Mouse (Mus musculus) splenic B cell, adult 2 months (primary cell): ENCODE measurements around the gene Exoc7.
A peak's percentile ranks its signal among the peaks of the same experiment; 100 is the strongest.

Source experiments
- DNase-seq: peaks from one replicate; pipeline ENCODE4 v3.0.0-alpha.2; 2011; ENCODE audit warnings: low read depth, low spot score
- H3K27me3 ChIP-seq: 2 replicates; pipeline ENCODE4 v1.6.1; 2012; ENCODE audit warnings: mild to moderate bottlenecking, low read length, moderate library complexity, mixed read lengths; ENCODE audit not compliant: control insufficient read depth, poor library complexity, insufficient read depth, severe bottlenecking
- H3K36me3 ChIP-seq: 2 replicates; pipeline ENCODE4 v1.6.1; 2012; ENCODE audit warnings: mild to moderate bottlenecking, low read length, moderate library complexity, mixed read lengths; ENCODE audit not compliant: control insufficient read depth, poor library complexity, insufficient read depth, severe bottlenecking

The Exoc7 gene

DNA sequence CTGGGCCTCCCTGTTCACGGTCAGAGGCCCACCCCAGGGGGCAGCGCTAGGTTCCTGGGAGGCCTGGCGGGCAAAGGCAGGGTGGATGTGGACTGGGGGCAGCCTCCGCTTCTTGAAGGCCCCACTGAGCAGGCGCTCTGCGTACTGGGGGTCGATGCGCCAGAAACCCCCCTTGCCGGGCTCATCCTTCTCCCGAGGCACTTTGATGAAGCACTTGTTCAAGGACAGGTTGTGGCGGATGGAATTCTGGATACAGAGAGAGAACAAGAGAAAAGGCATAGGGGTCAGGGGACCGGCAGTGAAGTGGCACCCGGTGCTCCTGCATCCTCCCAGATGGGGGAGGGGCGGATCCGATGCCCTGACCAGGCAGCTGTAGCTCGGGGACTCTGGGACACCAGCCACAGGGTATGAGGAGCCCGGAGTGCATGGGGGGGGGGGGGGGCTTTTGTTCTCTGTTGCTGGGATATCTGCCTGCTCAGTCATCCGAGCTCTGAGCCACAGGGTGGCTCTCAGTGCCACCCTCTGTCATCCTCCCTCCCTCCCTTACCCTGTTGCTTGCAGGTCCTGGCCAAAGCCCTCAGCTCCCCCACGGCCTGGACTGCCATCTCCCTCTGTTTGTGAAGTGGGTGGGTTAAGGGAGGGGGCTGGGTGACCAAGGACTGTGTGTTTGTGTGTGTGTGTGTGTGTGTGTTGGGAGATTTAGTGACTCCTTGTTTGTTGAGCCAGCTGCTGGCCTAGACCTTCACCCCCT, 25.4 kb upstream of the Exoc7 start:
- Histone ChIP-seq H3K27me3 (no peaks in the 10 kb centered on the region), H3K36me3 (no peaks in the 10 kb centered on the region)
- no peak for DNase-seq

DNA sequence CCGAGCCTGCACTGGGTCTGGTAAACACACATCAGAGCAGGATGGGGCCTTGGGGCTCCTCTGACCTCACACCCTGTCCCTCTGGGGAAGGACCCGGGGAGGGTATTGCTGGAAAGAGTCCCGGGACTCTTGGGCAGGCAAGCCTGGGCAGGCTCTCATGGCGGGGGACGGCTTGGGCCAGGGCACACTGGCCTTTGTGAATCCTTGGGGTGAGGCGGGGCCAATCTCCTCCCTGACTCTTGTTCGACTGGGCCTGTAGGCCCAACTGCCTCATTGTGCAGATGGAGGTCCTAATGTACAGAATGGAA, 23.1 kb upstream of the Exoc7 start:
- no peaks in the 10 kb centered on the region for H3K36me3 ChIP-seq
- no peak for DNase-seq
- no peaks in the 10 kb centered on the region for H3K27me3 ChIP-seq

GRCm38 (mm10) chr11:116329314-116330210, 22.5 kb upstream of the Exoc7 start:
- H3K27me3 ChIP-seq = no peaks in the 10 kb centered on the region
- no peak for DNase-seq

DNA sequence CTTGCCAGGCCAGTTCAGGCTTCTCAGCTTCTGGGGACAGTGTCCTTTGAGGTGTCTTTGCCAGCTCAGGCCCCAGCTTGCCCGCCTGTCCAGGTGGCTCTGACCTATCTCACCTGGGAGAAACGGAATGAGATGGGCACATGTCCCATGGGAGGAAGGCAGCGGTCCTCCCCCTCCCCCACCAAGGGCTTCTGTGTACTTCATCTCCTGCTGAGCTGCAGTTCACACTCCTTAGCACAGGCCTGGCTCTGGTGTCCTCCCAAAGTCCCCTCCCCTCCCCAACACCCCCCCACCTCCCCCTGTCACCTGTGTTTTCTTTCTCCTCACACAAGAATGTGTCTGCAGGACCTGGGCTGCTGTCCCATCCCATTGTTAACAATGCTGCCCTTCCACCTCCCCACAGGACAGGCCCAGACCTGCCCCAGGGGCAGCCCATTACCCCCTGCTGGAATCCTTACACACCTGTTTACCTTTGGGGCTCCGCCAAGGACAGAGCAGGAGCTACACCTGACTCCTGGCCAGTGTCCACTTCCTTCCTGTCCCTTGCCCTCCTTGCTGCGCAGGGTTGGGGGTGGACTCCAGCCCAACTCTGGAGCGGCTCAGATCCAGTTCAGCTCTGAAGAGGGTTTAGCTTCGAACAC, 20.1 kb upstream of the Exoc7 start:
- Histone ChIP-seq H3K27me3 (no peaks in the 10 kb centered on the region), H3K36me3 (no peaks in the 10 kb centered on the region)
- DNase-seq = no peak

More at GRCm38 (mm10) chr11:116329314-116330210, 22.5 kb upstream of the Exoc7 start:
- H3K36me3 ChIP-seq = no peaks in the 10 kb centered on the region

DNA sequence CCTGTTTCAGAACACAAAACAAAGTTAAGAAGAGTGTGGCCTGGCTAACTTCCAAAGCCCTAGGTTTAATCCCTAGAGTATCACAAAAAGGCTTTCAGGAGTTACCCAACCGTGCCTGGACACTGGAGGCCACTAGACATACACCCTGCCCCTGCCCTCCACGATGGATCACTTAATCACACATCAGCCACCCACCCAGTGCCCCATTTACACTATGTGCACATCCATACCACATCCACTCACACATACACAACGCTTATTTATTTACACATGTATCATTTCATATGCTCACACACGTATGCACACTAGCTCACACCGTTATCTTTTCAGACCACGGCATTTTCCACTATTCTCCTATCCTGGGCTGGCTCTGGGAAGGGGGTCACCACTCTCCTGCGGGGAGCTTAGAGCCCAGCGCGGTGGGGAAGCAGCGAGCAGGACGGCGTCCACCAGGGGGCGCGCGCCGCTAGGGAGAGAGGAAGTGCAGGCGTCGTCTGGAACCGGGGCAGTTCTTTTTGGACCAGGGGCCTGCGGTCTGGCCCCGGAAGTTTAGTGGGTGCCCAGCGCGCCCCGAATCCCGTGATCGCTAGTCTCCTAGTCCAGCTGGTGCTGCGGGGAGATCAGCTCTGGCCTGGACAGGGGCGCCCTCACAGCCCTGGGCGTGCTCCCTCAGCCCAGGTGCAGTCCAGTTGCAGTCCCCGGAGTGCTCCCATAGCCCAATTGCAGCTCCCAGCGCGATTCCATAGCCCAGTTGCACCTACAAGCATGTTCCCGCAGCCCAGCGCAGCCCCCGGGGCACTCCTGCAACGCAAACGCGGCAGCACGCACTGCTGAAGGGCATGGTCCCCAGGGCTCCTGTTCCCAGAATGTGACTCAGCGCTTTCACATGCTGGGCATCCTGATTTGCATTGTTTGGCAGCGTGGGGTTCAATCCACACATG, 12.0 kb upstream of the Exoc7 start:
- Histone ChIP-seq H3K27me3 (no peaks in the 10 kb centered on the region), H3K36me3 (no peaks in the 10 kb centered on the region)
- DNase-seq = peak; percentile 90

DNA sequence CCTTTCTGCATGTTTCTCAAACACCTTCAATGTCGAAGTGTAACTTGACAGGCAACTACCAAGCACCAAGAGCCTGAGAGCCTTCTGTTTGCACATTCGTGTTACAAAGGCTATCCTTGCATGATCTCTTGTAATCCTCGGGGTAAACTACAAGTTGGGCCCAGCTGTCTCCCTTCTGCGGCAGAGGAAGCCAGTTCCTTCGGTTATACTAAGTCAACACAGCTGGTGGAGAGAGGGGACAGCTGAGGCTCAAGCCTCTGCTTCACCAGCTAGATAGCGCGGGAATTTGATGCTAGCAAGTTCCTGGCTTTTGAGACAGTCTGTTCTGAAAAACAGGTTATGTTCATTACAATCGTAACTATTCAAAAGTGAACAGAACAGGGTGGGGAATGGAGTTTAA, 5.3 kb upstream of the Exoc7 start:
- DNase-seq = no peak
- Histone ChIP-seq H3K27me3 (no peaks in the 10 kb centered on the region), H3K36me3 (no peaks in the 10 kb centered on the region)

GRCm38 (mm10) chr11:116311169-116311568, 4.1 kb upstream of the Exoc7 start:
- Histone ChIP-seq H3K36me3 (no peaks in the 10 kb centered on the region), H3K27me3 (no peaks in the 10 kb centered on the region)
- no peak for DNase-seq

GRCm38 (mm10) chr11:116309601-116310000, 2.6 kb upstream of the Exoc7 start:
- DNase-seq = no peak
- H3K36me3 ChIP-seq = no peaks in the 10 kb centered on the region; the same call in 1 of the 2 replicates
- H3K27me3 ChIP-seq = no peaks in the 10 kb centered on the region

DNA sequence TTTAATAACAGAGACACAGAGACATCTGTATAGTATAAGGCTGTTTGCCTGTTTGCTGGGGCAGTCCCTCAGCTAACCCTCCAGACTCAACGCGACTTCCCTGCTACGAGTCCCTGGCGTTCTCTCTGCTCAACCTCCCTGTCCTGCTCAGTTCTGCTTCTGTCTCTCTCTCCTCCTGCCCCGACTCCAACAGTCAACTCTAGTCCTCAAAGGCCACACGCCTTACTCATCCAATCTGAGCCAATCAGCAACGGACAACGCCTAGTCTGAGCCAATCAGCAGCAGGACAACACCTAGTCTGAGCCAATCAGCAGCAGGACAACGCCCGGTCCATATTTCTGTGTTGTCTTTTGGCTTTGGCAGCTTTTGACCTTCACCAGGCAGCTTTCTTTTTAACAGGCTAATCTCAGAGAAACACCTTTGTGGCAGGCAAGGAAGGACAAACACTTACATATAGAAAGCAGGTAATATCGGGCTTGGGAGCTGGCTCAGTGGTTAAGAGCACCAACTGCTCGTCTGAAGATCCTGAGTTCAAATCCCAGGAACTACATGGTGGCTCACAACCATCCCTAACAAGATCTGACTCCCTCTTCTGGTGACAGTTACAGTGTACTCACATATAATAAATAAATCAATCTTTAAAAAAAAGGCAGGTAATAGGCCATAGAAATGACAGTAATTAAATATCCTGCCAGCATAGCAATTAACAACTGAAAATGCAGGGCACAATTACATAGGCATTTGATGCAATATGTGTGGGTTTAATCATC, 914 bp upstream of the Exoc7 start:
- H3K36me3 ChIP-seq = no peaks in the 10 kb centered on the region; the same call in 1 of the 2 replicates
- no peak for DNase-seq
- no peaks in the 10 kb centered on the region for H3K27me3 ChIP-seq

DNA sequence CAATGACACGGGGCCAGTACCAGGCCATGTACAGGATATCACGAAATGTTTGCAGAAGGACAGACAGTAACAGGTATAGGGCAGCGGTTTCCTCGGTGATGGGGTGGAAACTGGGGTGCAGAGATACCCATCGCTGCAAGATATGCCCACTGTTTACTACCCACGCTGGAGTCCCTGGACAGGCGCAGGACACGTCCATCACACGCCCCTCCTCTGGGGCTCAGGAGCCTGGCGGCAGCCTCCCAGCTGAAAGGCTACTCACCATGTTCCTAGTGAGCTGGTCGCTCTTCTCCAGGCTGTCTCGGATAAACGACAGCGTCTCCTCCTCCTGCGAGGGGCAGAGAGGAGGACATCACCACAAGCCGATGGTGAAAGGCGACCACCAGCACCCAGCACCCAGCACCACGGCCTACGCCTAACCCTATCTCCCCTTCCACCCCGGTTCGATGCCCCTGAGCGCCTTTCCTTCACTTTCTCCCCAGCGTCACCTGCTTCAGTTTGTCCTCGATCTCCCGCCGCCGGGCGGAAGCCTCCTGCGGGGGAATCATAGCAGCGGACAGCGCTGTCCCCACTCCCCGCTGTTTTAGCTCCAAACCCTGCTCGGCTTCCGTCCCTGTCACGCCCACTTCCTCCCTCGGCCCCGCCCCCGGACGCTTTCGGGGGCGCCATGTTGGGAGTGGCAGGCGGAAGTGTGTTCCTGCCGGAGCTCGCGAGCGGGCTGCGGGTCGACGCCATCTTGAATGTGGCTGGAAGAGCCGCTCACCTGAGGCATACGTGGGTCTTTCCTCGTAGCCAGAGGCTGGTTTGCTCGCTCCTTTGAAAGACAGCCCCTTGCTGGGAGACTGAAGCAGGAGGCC, 679 bp downstream of the Exoc7 start:
- peak; percentile 94 for DNase-seq
- Histone ChIP-seq H3K27me3 (no peaks in the 10 kb centered on the region), H3K36me3 (no peaks in the 10 kb centered on the region; the same call in 1 of the 2 replicates)

- Histone ChIP-seq H3K36me3 (no peaks in the 10 kb centered on the region; the same call in 1 of the 2 replicates), H3K27me3 (no peaks in the 10 kb centered on the region)
- DNase-seq = no peak
These were observed 1.6 kb downstream of the Exoc7 start for GRCm38 (mm10) chr11:116305423-116305822.

- no peak for DNase-seq
- no peaks in the 10 kb centered on the region for H3K27me3 ChIP-seq
- H3K36me3 ChIP-seq = peaks cover 1% of the 10 kb centered on the region
These were observed 8.4 kb downstream of the Exoc7 start for GRCm38 (mm10) chr11:116298621-116299020.

GRCm38 (mm10) chr11:116298221-116298620, 8.8 kb downstream of the Exoc7 start:
- H3K36me3 ChIP-seq = peaks cover 1% of the 10 kb centered on the region
- no peaks in the 10 kb centered on the region for H3K27me3 ChIP-seq
- DNase-seq = no peak
